Mouse (Mus musculus) G1E (cell line): ENCODE data around the gene Tnik. TPM values are rescaled to one million over a fixed set of nuclear protein-coding genes. Genes with fewer than 3 reads are reported as not detected.

Source experiments
- ATAC-seq: 2 replicates; pipeline ENCODE4 v1.8.0; 2016; ENCODE audit warnings: mild to moderate bottlenecking; ENCODE audit not compliant: insufficient number of reproducible peaks, poor library complexity, low FRiP score, severe bottlenecking; ENCODE audit errors: extremely low read depth
- DNase-seq: peaks from one replicate; pipeline ENCODE4 v3.0.0; 2012; ENCODE audit warnings: low spot score
- H3K27me3 ChIP-seq: 2 replicates; pipeline ENCODE4 v1.6.1; 2012; ENCODE audit warnings: mild to moderate bottlenecking, low read length, inconsistent platforms; ENCODE audit not compliant: insufficient read depth
- H3K36me3 ChIP-seq: replicated peaks from 2 replicates; pipeline ENCODE3; 2012; ENCODE audit warnings: mild to moderate bottlenecking, inconsistent platforms
- H3K4me1 ChIP-seq: 2 replicates; pipeline ENCODE4 v1.6.1; 2012; ENCODE audit warnings: low read depth, low read length, inconsistent platforms, mixed read lengths; ENCODE audit not compliant: insufficient read depth
- H3K4me3 ChIP-seq: 2 replicates; pipeline ENCODE4 v1.5.1; 2012; ENCODE audit warnings: low read depth, mild to moderate bottlenecking, inconsistent platforms, low read length, moderate library complexity, mixed read lengths
- H3K9me3 ChIP-seq: replicated peaks from 2 replicates; pipeline ENCODE4 v1.6.1; 2012; ENCODE audit warnings: inconsistent platforms
- CTCF ChIP-seq: IDR thresholded peaks from 2 replicates; pipeline ENCODE4 v1.5.1; 2012; ENCODE audit warnings: low read depth, low read length, inconsistent platforms, mixed read lengths
- GATA1 ChIP-seq: IDR thresholded peaks from 2 replicates; pipeline ENCODE4 v1.6.1; 2012; ENCODE audit warnings: borderline replicate concordance, low read length, inconsistent platforms, mixed read lengths
- GATA2 ChIP-seq: IDR thresholded peaks from 2 replicates; pipeline ENCODE4 v1.6.1; 2012; ENCODE audit warnings: low read depth, low read length, inconsistent platforms, borderline replicate concordance
- POLR2AphosphoS5 ChIP-seq: IDR thresholded peaks from 2 replicates; pipeline ENCODE4 v1.6.1; 2012; ENCODE audit warnings: low read depth, low read length, inconsistent platforms; ENCODE audit not compliant: insufficient replicate concordance
- TAL1 ChIP-seq: conservative IDR thresholded peaks from 2 replicates; pipeline ENCODE4 v1.6.1; 2012; ENCODE audit warnings: low read depth, low read length, inconsistent platforms, mixed read lengths
- polyA plus RNA-seq: library from polyadenylated mRNA; stranded (reverse); fragments of >175 nt; gene quantifications from 2 replicates; pipeline ENCODE4 v1.2.3, GENCODE M21; 2012
- total RNA-seq, 2 experiments: library from RNA; stranded (forward) in 1 of 2; stranded (reverse) in 1 of 2; fragments of 200-1000 nt in 1 of 2; fragments of >200 nt in 1 of 2; fragmentation: Nextera tagmentation in 1 of 2; gene quantifications; 2 replicates each; pipeline ENCODE4 v1.2.3; 2014 to 2017

Tnik gene
- total and polyA plus RNA-seq, 3 experiments, result 0.69 to 4.6 (median 1.1) TPM

DNA sequence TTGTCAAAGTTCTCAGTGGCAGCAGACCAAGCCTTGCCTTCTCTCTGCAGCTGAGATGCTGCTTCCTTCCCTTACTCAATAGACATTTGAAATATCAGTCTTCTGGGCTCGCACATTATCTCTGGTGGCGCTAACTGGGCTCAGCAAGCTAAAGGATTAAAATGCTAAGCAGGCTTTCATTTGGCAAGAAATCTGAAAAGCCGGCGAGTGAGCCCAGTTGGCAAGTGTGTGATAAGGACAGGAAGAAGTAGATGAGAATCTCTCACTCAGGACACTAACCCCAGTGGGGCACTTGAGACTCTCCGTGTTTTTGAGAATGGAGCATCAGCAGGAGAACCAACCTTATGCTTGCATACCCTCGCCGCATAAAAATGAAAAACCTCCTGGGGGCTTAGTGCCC lies 417.8 kb downstream of the Tnik start:
- Histone ChIP-seq H3K27me3 (peaks cover 18% of the 10 kb centered on the region), H3K4me1 (no peaks in the 10 kb centered on the region), H3K36me3 (no peaks in the 10 kb centered on the region), H3K9me3 (no peaks in the 10 kb centered on the region), H3K4me3 (no peak overlapping the region)
- TF ChIP-seq TAL1, result no peak
- no peak for TF ChIP-seq CTCF
- no peak for TF ChIP-seq GATA1
- no peak for TF ChIP-seq GATA2
- TF ChIP-seq POLR2AphosphoS5, result no peak
- DNase-seq (no peak), ATAC-seq (no peak)

DNA sequence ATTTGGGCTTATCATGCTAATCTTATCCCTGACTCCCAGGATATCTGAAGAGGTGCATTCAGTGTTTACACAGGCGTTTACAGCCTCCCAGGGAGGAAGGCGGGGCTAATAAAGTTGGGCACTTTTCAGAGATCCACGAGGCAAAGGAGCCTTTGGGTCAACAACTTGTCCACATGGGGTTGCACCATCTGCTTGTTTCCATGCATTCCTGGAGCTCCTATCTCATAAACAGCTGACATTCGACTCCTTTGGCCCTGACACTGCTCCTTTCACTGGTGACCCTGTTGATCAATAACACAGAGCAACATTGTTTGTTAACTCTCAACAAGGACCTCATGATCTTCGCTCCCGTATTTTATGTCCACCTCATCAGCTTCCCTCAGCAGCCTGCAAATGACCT lies 418.9 kb downstream of the Tnik start:
- TF ChIP-seq POLR2AphosphoS5, result no peak
- TF ChIP-seq TAL1, result no peak
- TF ChIP-seq CTCF, result no peak
- no peak for TF ChIP-seq GATA1
- no peak for TF ChIP-seq GATA2
- Histone ChIP-seq H3K27me3 (peaks cover 18% of the 10 kb centered on the region), H3K9me3 (no peaks in the 10 kb centered on the region), H3K4me1 (no peaks in the 10 kb centered on the region), H3K36me3 (no peaks in the 10 kb centered on the region), H3K4me3 (no peak overlapping the region)
- no peak for DNase-seq
- no peak for ATAC-seq

DNA sequence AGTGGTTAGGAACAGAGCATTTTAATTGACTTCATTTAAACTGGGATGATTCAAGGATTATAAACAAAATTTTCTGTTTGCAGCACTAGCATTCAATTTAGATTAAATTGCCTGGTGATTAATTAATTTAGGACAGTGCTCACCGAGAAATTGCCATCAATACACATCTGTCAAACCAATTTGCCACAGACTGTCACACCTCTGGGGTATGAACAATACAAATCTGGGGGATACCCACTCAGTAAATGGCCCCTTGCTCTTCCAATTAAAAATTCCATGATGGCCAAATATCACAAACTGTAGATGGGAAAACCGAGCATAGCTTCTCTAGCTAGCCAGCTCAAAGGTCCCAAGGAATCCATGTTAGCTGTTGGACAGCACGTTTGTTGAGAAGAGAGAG lies 419.4 kb downstream of the Tnik start:
- TF ChIP-seq POLR2AphosphoS5 (no peak), GATA2 (no peak), TAL1 (no peak), CTCF (no peak), GATA1 (no peak)
- no peaks in the 10 kb centered on the region for H3K9me3 ChIP-seq
- no peaks in the 10 kb centered on the region for H3K36me3 ChIP-seq
- peaks cover 18% of the 10 kb centered on the region for H3K27me3 ChIP-seq
- no peak overlapping the region for H3K4me3 ChIP-seq
- H3K4me1 ChIP-seq, result no peaks in the 10 kb centered on the region
- DNase-seq (no peak), ATAC-seq (no peak)

DNA sequence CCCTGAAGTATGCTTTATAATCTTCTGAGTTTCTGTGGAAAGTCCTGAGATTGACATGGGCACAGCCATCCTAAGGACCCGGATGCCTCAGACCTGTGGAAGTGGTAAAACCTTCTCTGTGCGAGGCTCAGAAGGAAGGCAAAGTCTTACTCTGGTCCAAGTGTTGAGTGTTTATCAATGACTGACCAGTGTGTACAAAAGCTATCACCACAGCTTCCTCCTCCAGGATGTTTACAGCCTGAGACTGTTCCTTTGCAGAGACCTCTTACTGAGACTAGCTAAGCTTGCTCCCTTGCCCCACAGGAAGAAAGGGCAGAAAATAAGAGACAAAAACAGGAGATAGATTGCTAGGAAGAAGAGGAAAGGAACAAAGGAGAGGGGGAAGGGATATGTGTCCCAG lies 422.5 kb downstream of the Tnik start:
- TF ChIP-seq POLR2AphosphoS5, result no peak
- no peak for TF ChIP-seq TAL1
- TF ChIP-seq GATA2, result no peak
- no peak for TF ChIP-seq CTCF
- TF ChIP-seq GATA1, result no peak
- no peak for DNase-seq
- Histone ChIP-seq H3K9me3 (no peaks in the 10 kb centered on the region), H3K36me3 (no peaks in the 10 kb centered on the region), H3K4me3 (no peak overlapping the region), H3K4me1 (no peaks in the 10 kb centered on the region), H3K27me3 (peaks cover 17% of the 10 kb centered on the region)
- no peak for ATAC-seq

DNA sequence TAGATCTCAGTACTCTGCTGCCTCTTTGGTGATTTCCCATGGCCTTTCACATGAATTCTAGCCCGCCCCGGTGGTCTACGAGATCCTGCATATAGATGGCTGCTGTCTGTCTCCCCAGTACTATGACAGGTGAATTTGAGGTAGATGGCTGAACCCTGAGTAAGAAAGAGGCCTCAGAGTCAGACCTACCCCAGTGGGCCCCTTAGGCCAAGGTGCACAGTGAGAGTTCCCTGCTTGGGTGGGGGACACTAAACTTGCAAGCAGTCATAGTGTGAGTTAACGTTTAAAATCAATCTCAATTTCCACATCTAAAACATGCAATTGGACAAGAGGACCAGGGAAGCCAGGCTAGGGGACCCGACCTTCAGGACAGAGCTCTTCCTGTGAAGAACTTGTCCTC lies 431.8 kb downstream of the Tnik start:
- Histone ChIP-seq H3K9me3 (no peaks in the 10 kb centered on the region), H3K27me3 (peaks cover 11% of the 10 kb centered on the region), H3K4me1 (no peaks in the 10 kb centered on the region), H3K36me3 (no peaks in the 10 kb centered on the region), H3K4me3 (no peak overlapping the region)
- ATAC-seq (no peak), DNase-seq (no peak)
- TF ChIP-seq CTCF (no peak), TAL1 (no peak), POLR2AphosphoS5 (no peak), GATA2 (no peak), GATA1 (no peak)

DNA sequence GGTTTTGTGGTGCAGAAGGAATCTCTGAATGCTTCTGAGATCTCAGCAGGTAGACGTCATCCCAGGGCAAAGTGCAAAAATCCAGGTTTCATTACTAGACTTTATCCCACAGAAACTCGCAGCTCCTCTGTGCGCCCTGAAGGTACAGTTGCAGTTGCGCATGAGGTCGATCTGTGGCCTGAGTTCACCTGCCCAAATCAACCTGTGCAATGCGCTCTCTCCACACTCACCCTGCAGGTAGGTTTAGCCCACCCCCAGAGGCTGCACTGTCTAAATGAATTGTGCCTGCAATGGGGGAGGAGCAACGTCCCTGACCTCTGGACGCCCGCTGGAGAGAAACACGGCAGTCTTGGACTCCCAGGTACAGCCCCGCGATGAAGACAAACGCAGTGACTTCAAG lies 432.6 kb downstream of the Tnik start:
- no peak for TF ChIP-seq GATA1
- no peak for TF ChIP-seq TAL1
- TF ChIP-seq GATA2, result no peak
- TF ChIP-seq POLR2AphosphoS5, result no peak
- TF ChIP-seq CTCF, result no peak
- peaks cover 11% of the 10 kb centered on the region for H3K27me3 ChIP-seq
- ATAC-seq (no peak), DNase-seq (no peak)
- H3K4me1 ChIP-seq, result no peaks in the 10 kb centered on the region
- H3K36me3 ChIP-seq, result no peaks in the 10 kb centered on the region
- no peaks in the 10 kb centered on the region for H3K9me3 ChIP-seq
- H3K4me3 ChIP-seq, result no peak overlapping the region

DNA sequence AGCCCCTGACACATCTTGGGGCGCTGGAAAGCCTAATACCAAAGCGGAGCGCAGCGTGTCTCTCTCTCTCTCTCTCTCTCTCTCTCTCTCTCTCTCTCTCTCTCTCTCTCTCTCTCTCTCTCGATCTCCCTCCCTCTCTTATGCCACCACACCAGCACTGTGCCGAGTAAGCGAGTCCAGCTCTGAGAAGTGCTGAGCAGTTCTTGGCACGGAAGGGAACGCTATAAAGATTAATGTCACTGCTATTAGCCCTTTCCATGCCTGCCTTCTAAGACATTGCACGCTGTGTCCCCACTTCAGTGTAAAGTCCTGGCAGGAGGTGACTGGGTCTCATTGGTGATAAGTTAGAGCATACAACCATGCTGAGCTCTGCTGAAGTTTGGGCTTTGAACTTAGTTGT lies 433.1 kb downstream of the Tnik start:
- DNase-seq, result no peak
- H3K4me3 ChIP-seq, result no peak overlapping the region
- no peaks in the 10 kb centered on the region for H3K36me3 ChIP-seq
- H3K9me3 ChIP-seq, result no peaks in the 10 kb centered on the region
- H3K27me3 ChIP-seq, result peaks cover 11% of the 10 kb centered on the region
- H3K4me1 ChIP-seq, result no peaks in the 10 kb centered on the region
- no peak for TF ChIP-seq CTCF
- no peak for TF ChIP-seq TAL1
- no peak for TF ChIP-seq GATA2
- TF ChIP-seq GATA1, result no peak
- TF ChIP-seq POLR2AphosphoS5, result no peak
- no peak for ATAC-seq
